15 mouse cellular contexts compared by ENCODE assay signal in genomic region chr3:38913488-38914105, GRCm38 (mm10). TPM values are rescaled to one million over a fixed set of nuclear protein-coding genes. Genes with fewer than 3 reads are reported as not detected.
DNase-seq lines count a peak whose midpoint lies in the region; ATAC-seq and TF ChIP-seq lines count a peak whose summit lies in the region.
"Had no signal": no experiment of that assay in that cellular context is flagged by ENCODE, and none has a peak within 500 bp of the region (broad histone marks: within the 10 kb centered on the region; RNA-seq: fewer than 3 reads in every experiment).

No protein-coding gene starts in this region.

- no peak overlapping the region for H3K4me3 ChIP-seq in forebrain, embryonic 12.5 days (replicated peaks)
- no peak overlapping the region for H3K4me3 ChIP-seq in forebrain, embryonic 10.5 days
- H3K4me3 ChIP-seq in hindbrain, embryonic 14.5 days (replicated peaks; ENCODE audit: low read length): no peak overlapping the region
- no peak overlapping the region for H3K4me3 ChIP-seq in midbrain, embryonic 16.5 days (ENCODE audit: low read depth, low read length)
- H3K4me3 ChIP-seq: erythroblast, embryonic 14.5 days; heart, embryonic 15.5 days; liver, embryonic 12.5 days had no signal

- no peaks in the 10 kb centered on the region for H3K9me3 ChIP-seq in forebrain, embryonic 12.5 days
- H3K9me3 ChIP-seq in forebrain, embryonic 10.5 days: no peaks in the 10 kb centered on the region
- H3K9me3 ChIP-seq in hindbrain, embryonic 14.5 days (ENCODE audit: control insufficient read depth, low read length): no peaks in the 10 kb centered on the region
- H3K9me3 ChIP-seq in midbrain, embryonic 16.5 days (replicated peaks; ENCODE audit: control insufficient read depth, low read length, poor library complexity, severe bottlenecking): no peaks in the 10 kb centered on the region
- H3K9me3 ChIP-seq: heart, embryonic 15.5 days; liver, embryonic 12.5 days had no signal

- no peak overlapping the region for H3K9ac ChIP-seq in forebrain, embryonic 12.5 days
- H3K9ac ChIP-seq in hindbrain, embryonic 14.5 days: no peak overlapping the region
- H3K9ac ChIP-seq in midbrain, embryonic 16.5 days (ENCODE audit: low read depth, low read length): no peak overlapping the region
- H3K9ac ChIP-seq: heart, embryonic 15.5 days; liver, embryonic 12.5 days had no signal

- TF ChIP-seq POLR2A in brain, embryonic 14.5 days (IDR thresholded peaks at IDR 0.05; ENCODE audit: borderline replicate concordance, extremely low read depth, insufficient read depth, insufficient read length, poor library complexity, severe bottlenecking): no peak

- peaks cover 28% of the 10 kb centered on the region for H3K4me1 ChIP-seq in forebrain, embryonic 12.5 days
- H3K4me1 ChIP-seq in forebrain, embryonic 10.5 days: peaks cover 30% of the 10 kb centered on the region
- H3K4me1 ChIP-seq in hindbrain, embryonic 14.5 days (replicated peaks; ENCODE audit: control insufficient read depth, insufficient read depth, low read length): peaks cover 15% of the 10 kb centered on the region
- peaks cover 20% of the 10 kb centered on the region for H3K4me1 ChIP-seq in midbrain, embryonic 16.5 days (ENCODE audit: control insufficient read depth, insufficient read depth, low read length)
- H3K4me1 ChIP-seq: heart, embryonic 15.5 days; liver, embryonic 12.5 days had no signal

- peak overlapping the region; percentile 21; the same call in 1 of the 2 replicates for H3K4me2 ChIP-seq in forebrain, embryonic 12.5 days
- H3K4me2 ChIP-seq in hindbrain, embryonic 14.5 days (replicated peaks): 0 out of 2 replicates have a peak overlapping the region, but pooled peaks have one; percentile 17
- peak overlapping the region; percentile 11; the same call in 1 of the 2 replicates for H3K4me2 ChIP-seq in midbrain, embryonic 16.5 days (ENCODE audit: low read length)
- H3K4me2 ChIP-seq: heart, embryonic 15.5 days; liver, embryonic 12.5 days had no signal

- DNase-seq in forebrain, embryonic 10.5 days (ENCODE audit: extremely low spot score, low spot score): no peak
- DNase-seq in brain, embryonic 14.5 days (ENCODE audit: low read depth): peak; percentile 45
- no peak for DNase-seq in hindbrain, embryonic 14.5 days (ENCODE audit: low spot score)
- no peak for DNase-seq in c-Kit-positive CD71-positive TER-119-positive erythroid progenitor cells, embryonic 14.5 days (ENCODE audit: low spot score)
- no peak for DNase-seq in gastrocnemius, postnatal 10 days
- no peak for DNase-seq in cerebellum, postnatal 25 days
- DNase-seq: adrenal gland, adult 8-10 months; gastrocnemius, postnatal 14 days; spleen, adult 18-20 months had no signal

- H3K27me3 ChIP-seq in forebrain, embryonic 12.5 days: no peaks in the 10 kb centered on the region
- H3K27me3 ChIP-seq in forebrain, embryonic 10.5 days (ENCODE audit: poor library complexity, severe bottlenecking): no peaks in the 10 kb centered on the region
- no peaks in the 10 kb centered on the region for H3K27me3 ChIP-seq in hindbrain, embryonic 14.5 days (ENCODE audit: control insufficient read depth, insufficient read depth, low read length)
- no peaks in the 10 kb centered on the region for H3K27me3 ChIP-seq in midbrain, embryonic 16.5 days (ENCODE audit: control insufficient read depth, insufficient read depth, low read depth, low read length)
- H3K27me3 ChIP-seq: heart, embryonic 15.5 days; liver, embryonic 12.5 days had no signal

- H3K36me3 ChIP-seq in forebrain, embryonic 12.5 days (replicated peaks): no peaks in the 10 kb centered on the region
- H3K36me3 ChIP-seq in forebrain, embryonic 10.5 days (replicated peaks): peaks cover 10% of the 10 kb centered on the region
- no peaks in the 10 kb centered on the region; the same call in 1 of the 2 replicates for H3K36me3 ChIP-seq in hindbrain, embryonic 14.5 days (replicated peaks; ENCODE audit: control insufficient read depth, insufficient read depth)
- H3K36me3 ChIP-seq in midbrain, embryonic 16.5 days (ENCODE audit: control insufficient read depth, insufficient read depth, low read length): no peaks in the 10 kb centered on the region
- H3K36me3 ChIP-seq: heart, embryonic 15.5 days; liver, embryonic 12.5 days had no signal

- no peak overlapping the region for H3K27ac ChIP-seq in forebrain, embryonic 12.5 days
- no peak overlapping the region for H3K27ac ChIP-seq in forebrain, embryonic 10.5 days
- H3K27ac ChIP-seq in hindbrain, embryonic 14.5 days: peak overlapping the region; percentile 27; the same call in 1 of the 2 replicates
- H3K27ac ChIP-seq in midbrain, embryonic 16.5 days (ENCODE audit: low read length): peak overlapping the region; percentile 28
- H3K27ac ChIP-seq: heart, embryonic 15.5 days; liver, embryonic 12.5 days had no signal

- TF ChIP-seq CTCF in brain, embryonic 14.5 days (IDR thresholded peaks at IDR 0.05; ENCODE audit: borderline replicate concordance, extremely low read depth, insufficient read depth, insufficient read length): no peak

- ATAC-seq in forebrain, embryonic 12.5 days (ENCODE audit: low FRiP score): no peak
- peak; percentile 42; the same call in 1 of the 2 replicates for ATAC-seq in hindbrain, embryonic 14.5 days (ENCODE audit: low FRiP score)
- no peak for ATAC-seq in midbrain, embryonic 16.5 days
- ATAC-seq: liver, embryonic 12.5 days; lung, postnatal 0 days had no signal

- 21% methylated on average over 11 of the region's 11 CpGs for WGBS in forebrain, embryonic 12.5 days
- 30% methylated on average over 11 of the region's 11 CpGs for WGBS in forebrain, embryonic 10.5 days
- 23% methylated on average over 11 of the region's 11 CpGs for WGBS in hindbrain, embryonic 14.5 days
- 23% methylated on average over 11 of the region's 11 CpGs for WGBS in midbrain, embryonic 16.5 days

RNA-seq across cellular contexts. Expression of gene Fat4, which starts 26.9 kb away (rescaled TPM):
- polyA plus RNA-seq in forebrain, embryonic 12.5 days (2016; fragmentation: Nextera tagmentation; extraction: Ambion mirVana): 14.2 and 15.6 TPM in 2 replicates
- polyA plus RNA-seq in forebrain, embryonic 10.5 days (2016; fragmentation: Nextera tagmentation; extraction: Ambion mirVana): 6.0 and 7.6 TPM in 2 replicates
- 13.9 and 20.9 TPM in 2 replicates for polyA plus RNA-seq in brain, embryonic 14.5 days (2012; rRNA removed)
- 15.8 and 18.2 TPM in 2 replicates for polyA plus RNA-seq in hindbrain, embryonic 14.5 days (2014; fragmentation: Nextera tagmentation; extraction: Ambion mirVana)
- polyA plus RNA-seq in midbrain, embryonic 16.5 days (2015; fragmentation: Nextera tagmentation; extraction: Ambion mirVana): 5.9 and 6.8 TPM in 2 replicates
- 10 to 100 TPM; 17.2 to 23.6 TPM for total RNA-seq in gastrocnemius, postnatal 10 days (2021)
- polyA plus RNA-seq: erythroblast, embryonic 14.5 days had no signal

Comparison
In these comparisons a context has a peak if more than half of its experiments do, and no peak if none do; other contexts are left out.
1. H3K27ac ChIP-seq: peak in hindbrain, embryonic 14.5 days (single experiment) and midbrain, embryonic 16.5 days (single experiment); none in forebrain, embryonic 12.5 days (single experiment) and forebrain, embryonic 10.5 days (single experiment).
2. Peak in every context shown above with its lines, with median percentiles within 50 percentile points of each other: H3K4me2 ChIP-seq.